Mouse (Mus musculus): Measurements from ENCODE around the gene Fuca1. TPM values are rescaled to one million over a fixed set of nuclear protein-coding genes. Genes with fewer than 3 reads are reported as not detected.
"Not testable (repeated sequence)": the region's sequence is repeated elsewhere in the genome, so short reads cannot be mapped to it uniquely, and the experiment has no call there.

Gene Fuca1
- total RNA-seq, 2 experiments from 2014 or later, result 18.9 to 21.7 TPM

DNA sequence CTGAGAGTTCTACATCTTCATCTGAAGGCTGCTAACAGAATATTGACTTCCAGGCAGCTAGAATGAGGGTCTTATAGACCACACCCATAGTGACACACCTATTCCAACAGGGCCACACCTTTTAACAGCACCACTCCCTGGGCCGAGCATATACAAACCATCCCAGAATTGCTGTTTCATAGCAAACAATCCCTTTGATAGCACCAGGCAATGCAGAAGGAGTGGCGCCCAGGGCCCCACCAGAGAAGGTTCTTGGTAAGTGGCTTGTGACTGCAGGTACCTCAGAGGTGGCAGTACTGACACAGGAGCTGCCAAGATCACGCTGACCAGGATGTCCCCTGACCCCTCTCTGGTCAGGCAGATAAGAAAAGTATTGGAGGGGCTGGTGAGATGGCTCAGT is 32.6 kb downstream of the Fuca1 start:
- DNase-seq, result no peak

- DNase-seq, result no peak
Observed at GRCm38 (mm10) chr4:135954241-135954640, 33.7 kb downstream of the Fuca1 start.

GRCm38 (mm10) chr4:135955886-135956285 is 35.4 kb downstream of the Fuca1 start:
- DNase-seq, result no peak

- no peak for DNase-seq
Observed at GRCm38 (mm10) chr4:135958354-135958753, 37.8 kb downstream of the Fuca1 start.

- no peak for DNase-seq
Observed at GRCm38 (mm10) chr4:135960717-135961116, 40.2 kb downstream of the Fuca1 start.

GRCm38 (mm10) chr4:135961709-135962108 is 41.2 kb downstream of the Fuca1 start:
- DNase-seq, result no peak

- DNase-seq, result no peak
Observed at GRCm38 (mm10) chr4:135962198-135962597, 41.7 kb downstream of the Fuca1 start.

DNA sequence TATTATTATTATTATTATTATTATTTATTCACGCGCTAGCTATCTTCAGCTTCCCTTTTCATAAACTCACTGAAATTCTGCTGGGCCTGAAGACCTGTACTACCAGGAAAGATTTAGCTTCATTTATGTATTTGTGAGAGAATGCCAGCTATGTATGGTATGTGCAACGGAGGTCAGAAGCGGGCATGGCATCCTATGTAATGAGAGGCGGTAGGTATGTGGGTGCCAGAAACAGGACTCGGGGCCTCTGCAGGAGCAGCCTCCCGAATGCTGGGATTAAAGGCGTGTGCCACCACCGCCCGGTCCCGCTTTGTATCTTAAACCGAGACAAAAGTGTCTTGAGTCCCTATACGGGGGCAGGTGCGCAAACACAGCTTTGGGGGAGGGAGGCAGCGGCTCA is 42.4 kb downstream of the Fuca1 start:
- DNase-seq, result no peak

GRCm38 (mm10) chr4:135963457-135964193 is 43.1 kb downstream of the Fuca1 start, which contains the start of gene Gale:
TSS of gene Gale (plus strand) at chr4:135963727.
- peak; percentile 95 for DNase-seq

GRCm38 (mm10) chr4:135964426-135964825 is 43.9 kb downstream of the Fuca1 start:
- peak; percentile 58 for DNase-seq

DNA sequence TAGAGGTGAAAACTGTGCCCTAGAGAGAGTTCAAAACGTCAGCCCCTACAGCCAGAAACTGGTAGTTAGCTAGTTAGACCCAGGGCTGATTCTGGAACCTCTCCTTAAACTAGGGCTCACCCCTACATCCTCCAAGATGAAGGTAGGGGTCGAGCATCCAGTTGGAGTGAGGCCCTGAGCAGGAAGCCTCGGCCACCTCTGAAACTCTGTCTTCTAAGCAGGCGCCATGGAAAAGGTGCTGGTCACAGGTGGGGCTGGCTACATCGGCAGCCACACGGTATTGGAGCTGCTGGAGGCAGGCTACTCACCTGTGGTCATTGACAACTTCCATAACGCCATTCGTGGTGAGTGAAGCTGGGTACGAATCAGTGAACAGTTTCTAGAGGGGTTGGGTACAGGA is 44.6 kb downstream of the Fuca1 start:
- no peak for DNase-seq

- DNase-seq, result no peak
Observed at GRCm38 (mm10) chr4:135966283-135966682, 45.7 kb downstream of the Fuca1 start.

GRCm38 (mm10) chr4:135967086-135967760 is 46.7 kb downstream of the Fuca1 start:
- no peak for DNase-seq

DNA sequence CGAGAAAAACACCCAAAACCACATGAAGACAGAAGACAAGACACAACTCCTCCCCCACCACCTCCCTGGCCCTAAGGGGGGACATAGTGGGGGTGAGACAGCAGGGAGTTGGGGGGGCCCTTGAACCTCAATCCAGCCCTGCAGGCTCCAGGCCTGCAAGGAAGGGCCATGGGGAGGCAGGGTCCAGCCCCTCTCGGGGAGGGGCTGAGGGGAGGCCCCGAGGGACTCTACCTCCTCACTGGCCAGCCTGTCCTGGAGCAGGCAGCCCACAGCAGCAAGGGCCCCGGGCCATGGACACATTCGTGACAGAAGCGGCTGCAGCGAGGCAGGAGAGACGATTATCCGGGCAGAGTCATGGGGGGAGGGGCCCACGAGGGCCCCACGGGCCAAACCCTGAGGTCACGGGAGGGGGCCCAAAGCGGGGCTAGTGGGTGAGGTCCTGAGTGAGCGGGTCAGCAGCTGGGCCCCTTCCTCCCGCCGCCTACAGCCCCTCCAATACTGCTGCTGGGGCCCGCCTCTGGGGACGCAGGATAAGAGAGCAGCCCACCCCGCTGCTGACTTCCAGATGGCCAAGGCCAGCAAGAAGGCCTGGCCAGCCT is 47.8 kb downstream of the Fuca1 start:
- no peak for DNase-seq

GRCm38 (mm10) chr4:135969070-135969750 is 48.7 kb downstream of the Fuca1 start:
- no peak for DNase-seq

DNA sequence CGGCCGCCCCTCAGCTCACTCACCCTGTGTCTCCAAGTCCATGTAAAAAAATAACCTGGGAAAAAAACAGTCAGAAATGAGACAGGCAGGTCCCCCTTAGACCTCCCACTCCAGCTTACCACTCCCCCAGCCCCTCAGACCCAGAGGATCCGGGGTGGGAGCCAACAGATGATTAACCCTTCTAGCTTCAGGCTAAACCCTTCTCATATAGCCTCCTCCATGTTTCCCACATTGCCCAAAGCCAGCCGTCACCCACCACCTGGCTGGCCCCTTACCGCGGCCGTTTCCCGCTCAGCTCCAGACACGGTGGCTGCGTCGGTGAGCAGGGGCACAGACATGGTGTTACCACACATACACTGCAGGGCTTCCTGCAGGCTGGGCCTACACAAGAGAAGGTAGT is 50.0 kb downstream of the Fuca1 start:
- no peak for DNase-seq

DNA sequence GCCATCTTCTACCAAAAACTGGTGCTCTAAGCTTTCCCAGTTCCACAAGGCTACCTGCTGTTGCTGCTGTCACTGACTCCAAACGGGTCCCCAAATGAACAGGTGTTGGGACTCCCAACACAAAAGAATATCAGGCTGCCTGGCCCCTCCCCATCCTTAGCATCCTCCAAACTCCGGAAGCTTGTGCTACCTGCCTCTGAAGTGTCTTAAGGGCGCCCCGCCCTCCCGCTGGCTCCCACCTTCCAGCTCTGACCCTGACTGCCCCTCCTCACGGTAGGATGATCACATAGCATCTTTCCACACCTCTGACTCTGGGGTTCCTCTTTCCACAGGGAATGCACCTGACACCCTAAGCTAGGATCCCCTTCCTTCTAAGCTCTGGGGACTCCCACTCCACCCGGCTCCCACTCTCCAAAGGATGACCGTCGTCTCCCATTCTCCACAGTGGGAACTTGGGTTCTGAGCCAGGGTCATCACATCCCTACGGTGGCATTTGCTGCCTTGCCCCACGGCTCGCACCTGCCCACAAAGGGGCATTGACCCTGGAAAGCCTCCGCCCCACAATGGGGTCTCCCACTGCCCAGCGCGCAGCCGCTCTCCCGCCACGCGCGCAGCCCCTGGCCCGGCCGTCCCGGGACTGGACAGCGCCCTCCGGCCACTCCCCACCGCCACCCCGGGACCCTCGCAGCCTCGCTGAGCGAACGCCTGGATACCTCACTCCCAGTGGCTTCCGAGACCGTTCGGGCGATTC is 51.4 kb downstream of the Fuca1 start:
- DNase-seq, result no peak

- DNase-seq, result peak; percentile 88
Observed at GRCm38 (mm10) chr4:135972556-135972906, 52.0 kb downstream of the Fuca1 start, which contains the start of gene Lypla2. TSS of gene Lypla2 (minus strand) at chr4:135972626.

DNA sequence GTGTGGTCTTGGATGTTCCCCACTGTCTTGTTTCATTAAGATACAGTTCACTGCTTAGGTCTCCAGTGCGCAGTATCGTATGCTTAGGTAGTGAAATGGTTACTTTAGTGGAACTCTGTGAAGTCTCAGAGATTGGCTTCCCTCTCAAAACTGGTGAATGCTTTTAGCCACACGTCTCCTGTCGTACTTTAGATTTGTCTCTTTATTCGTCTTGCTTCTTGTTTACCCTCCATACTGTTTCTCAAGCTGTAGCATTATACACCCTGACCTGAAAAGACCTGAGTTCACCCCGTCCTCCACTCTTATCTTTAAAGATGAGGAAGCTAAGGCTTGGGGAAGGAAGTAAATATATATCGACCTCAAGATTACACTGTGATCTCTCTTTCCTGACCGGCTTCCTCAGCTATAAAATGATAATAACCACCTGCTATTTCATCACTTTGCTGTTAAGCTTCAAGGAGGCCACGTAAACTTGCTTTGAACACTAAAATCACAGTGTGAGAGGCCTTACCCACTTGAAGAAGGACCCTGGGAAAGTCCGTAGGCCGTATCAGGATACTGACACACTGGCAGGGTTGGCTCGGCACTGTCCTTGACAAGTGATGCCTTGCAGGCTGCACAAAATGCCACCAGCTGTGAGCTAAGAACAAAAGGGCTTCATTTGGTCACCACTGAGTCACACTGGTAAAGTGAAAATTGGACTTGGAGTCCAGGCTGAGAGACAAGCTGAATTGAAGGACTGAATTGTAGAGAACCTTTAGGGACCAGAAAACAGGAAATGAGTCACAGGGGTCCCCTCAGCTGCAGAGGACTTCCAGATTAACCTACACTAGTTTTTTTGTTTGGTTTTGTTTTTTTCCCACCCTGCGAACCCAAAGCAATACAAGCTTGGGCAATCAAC is 52.6 kb downstream of the Fuca1 start:
- DNase-seq, result no peak

- no peak for DNase-seq
Observed at GRCm38 (mm10) chr4:135976146-135976545, 55.6 kb downstream of the Fuca1 start.

DNA sequence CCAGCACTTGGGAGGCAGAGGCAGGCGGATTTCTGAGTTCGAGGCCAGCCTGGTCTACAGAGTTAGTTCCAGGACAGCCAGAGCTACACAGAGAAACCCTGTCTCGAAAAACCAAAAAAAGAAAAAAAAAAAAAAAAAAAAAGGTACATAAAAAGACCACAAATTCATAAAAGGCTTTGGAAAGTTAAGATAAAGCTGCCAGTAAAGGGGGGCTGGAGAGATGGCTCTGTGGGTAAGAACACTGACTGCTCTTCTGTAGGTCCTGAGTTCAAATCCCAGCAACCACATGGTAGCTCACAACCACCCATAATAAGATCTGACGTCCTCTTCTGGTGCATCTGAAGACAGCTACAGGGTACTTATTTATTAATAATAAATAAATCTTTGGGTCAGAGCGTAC is 59.7 kb downstream of the Fuca1 start:
- not testable (repeated sequence) for DNase-seq
